Mouse (Mus musculus) embryonic fibroblast, embryonic 13.5 days (primary cell): Measurements from ENCODE around the gene Cdk6. TPM values are rescaled to one million over a fixed set of nuclear protein-coding genes. Genes with fewer than 3 reads are reported as not detected.

Experiments
- H3K27ac ChIP-seq: 2 replicates; pipeline ENCODE4 v1.5.1; 2012; ENCODE audit warnings: low read length, control low read depth, inconsistent platforms; ENCODE audit not compliant: insufficient read depth
- H3K4me1 ChIP-seq: 2 replicates; pipeline ENCODE4 v1.6.1; 2011; ENCODE audit warnings: low read length; ENCODE audit not compliant: control insufficient read depth, insufficient read depth
- H3K4me3 ChIP-seq: 2 replicates; pipeline ENCODE4 v1.5.1; 2011; ENCODE audit warnings: mild to moderate bottlenecking, control low read depth, low read length; ENCODE audit not compliant: insufficient read depth
- CTCF ChIP-seq: IDR thresholded peaks from 2 replicates; pipeline ENCODE4 v1.5.1; 2011; ENCODE audit warnings: mild to moderate bottlenecking, control low read depth, low read length, moderate library complexity, borderline replicate concordance; ENCODE audit not compliant: insufficient read depth
- POLR2A ChIP-seq: IDR thresholded peaks from 2 replicates; pipeline ENCODE4 v1.6.1; 2011; ENCODE audit warnings: low read depth, mild to moderate bottlenecking, control low read depth, low read length, moderate library complexity
- polyA plus RNA-seq: library from polyadenylated mRNA; stranded (reverse); fragments of >200 nt; gene quantifications from 2 replicates; pipeline ENCODE4 v1.2.4, GENCODE M21; 2011; ENCODE audit warnings: low read depth; ENCODE audit not compliant: missing spikeins, insufficient read length

Cdk6 gene
- polyA plus RNA-seq, 1 experiment, result 30.5 TPM

DNA sequence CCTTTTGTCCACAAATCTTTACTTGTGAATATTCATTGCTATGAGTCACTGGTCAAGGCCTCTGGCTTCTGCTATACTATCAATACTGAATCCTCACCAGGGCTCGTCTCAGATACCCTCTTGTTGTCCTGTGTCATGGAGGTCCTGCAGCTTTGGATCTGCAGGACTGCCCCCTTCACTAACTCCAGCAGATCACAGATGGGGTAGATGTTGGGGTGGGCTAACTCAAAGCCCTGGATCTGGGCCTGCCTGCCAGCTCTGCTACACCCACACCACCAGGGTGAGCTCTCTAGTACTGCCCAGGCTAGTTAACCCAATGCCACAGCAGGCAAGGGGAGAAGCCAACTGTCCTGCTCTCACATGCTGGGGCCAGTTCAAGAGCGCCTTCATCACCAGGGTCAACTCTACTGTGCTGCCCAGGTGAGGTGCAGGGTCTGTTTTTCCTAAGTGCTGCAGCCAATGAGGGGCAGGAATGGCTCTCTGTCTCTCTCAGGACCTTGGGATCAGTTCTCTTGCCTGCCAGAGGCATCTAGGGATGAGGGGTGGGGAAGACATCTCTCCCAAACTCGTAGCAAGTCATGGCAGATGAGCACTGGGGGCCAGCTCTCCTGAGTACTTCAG is 195.4 kb downstream of the Cdk6 start:
- TF ChIP-seq CTCF, result no peak
- TF ChIP-seq POLR2A, result no peak
- Histone ChIP-seq H3K27ac (no peak overlapping the region), H3K4me1 (no peaks in the 10 kb centered on the region; the same call in 1 of the 2 replicates), H3K4me3 (no peak overlapping the region)

- Histone ChIP-seq H3K4me1 (no peaks in the 10 kb centered on the region; the same call in 1 of the 2 replicates), H3K27ac (peak overlapping the region; percentile 86), H3K4me3 (no peak overlapping the region)
- no peak for TF ChIP-seq CTCF
- no peak for TF ChIP-seq POLR2A
Measured at GRCm38 (mm10) chr5:3538505-3539472, 197.5 kb downstream of the Cdk6 start.

GRCm38 (mm10) chr5:3541871-3542270 is 200.6 kb downstream of the Cdk6 start:
- no peak overlapping the region for H3K27ac ChIP-seq
- H3K4me1 ChIP-seq, result peaks cover 7% of the 10 kb centered on the region
- no peak for TF ChIP-seq CTCF
- TF ChIP-seq POLR2A, result no peak
- H3K4me3 ChIP-seq, result no peak overlapping the region

GRCm38 (mm10) chr5:3543629-3544479 is 202.6 kb downstream of the Cdk6 start, which contains the start of gene Fam133b:
TSS of gene Fam133b (plus strand) at chr5:3543833.
- peak within 1 kb of the TSS; percentile 82 for H3K4me3 ChIP-seq
- peak within 1 kb of the TSS; percentile 55 for H3K27ac ChIP-seq
- peaks cover 7% of the 10 kb centered on the region for H3K4me1 ChIP-seq
- TF ChIP-seq CTCF (peak; percentile 68; the same call in 1 of the 2 replicates), POLR2A (peak; percentile 74)

- H3K4me3 ChIP-seq, result peak overlapping the region; percentile 82
- H3K27ac ChIP-seq, result no peak overlapping the region
- TF ChIP-seq CTCF (no peak), POLR2A (no peak)
- peaks cover 7% of the 10 kb centered on the region; the same call in 1 of the 2 replicates for H3K4me1 ChIP-seq
Measured at GRCm38 (mm10) chr5:3544480-3544769, 203.1 kb downstream of the Cdk6 start.

DNA sequence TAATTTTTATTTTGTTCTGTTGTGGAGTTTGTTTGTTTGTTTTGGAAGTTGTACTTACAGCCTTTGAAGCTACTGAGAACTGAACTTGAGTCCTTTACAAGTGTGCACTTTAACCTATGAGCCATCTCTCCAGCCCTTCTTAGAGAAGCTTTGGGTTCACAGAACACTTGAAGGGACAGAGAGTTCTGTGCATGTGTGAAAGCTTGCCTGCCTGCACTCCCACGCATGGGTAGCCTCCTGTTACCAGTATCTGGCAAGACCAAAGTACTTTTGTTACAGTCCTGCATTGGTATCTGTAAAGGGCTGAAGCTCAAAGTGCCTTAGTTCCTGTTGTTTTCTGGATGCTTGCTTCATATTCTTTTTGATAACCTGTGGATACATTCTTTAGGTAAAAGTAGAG is 204.9 kb downstream of the Cdk6 start:
- no peak overlapping the region for H3K27ac ChIP-seq
- H3K4me3 ChIP-seq, result no peak overlapping the region
- H3K4me1 ChIP-seq, result peaks cover 7% of the 10 kb centered on the region; the same call in 1 of the 2 replicates
- TF ChIP-seq CTCF (no peak), POLR2A (no peak)

DNA sequence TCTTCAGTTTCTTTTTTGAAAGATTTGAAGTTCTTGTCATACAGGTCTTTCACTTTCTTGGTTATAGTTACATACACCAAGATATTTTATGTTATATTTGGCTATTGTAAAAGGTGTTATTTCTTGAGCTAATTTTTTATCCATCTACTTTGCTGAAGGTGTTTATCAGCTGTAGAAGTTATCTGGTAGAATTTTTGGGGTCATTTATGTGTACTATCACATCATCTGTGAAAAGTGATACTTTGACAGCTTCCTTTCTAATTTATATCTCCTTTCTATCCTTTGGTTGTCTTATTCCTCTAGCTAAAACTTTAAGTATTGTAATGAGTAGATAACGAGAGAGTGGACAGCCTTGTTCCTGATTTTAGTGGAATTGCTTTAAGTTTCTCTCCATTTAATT is 210.2 kb downstream of the Cdk6 start:
- Histone ChIP-seq H3K27ac (no peak overlapping the region), H3K4me1 (no peaks in the 10 kb centered on the region; the same call in 1 of the 2 replicates), H3K4me3 (no peak overlapping the region)
- TF ChIP-seq POLR2A (no peak), CTCF (no peak)

DNA sequence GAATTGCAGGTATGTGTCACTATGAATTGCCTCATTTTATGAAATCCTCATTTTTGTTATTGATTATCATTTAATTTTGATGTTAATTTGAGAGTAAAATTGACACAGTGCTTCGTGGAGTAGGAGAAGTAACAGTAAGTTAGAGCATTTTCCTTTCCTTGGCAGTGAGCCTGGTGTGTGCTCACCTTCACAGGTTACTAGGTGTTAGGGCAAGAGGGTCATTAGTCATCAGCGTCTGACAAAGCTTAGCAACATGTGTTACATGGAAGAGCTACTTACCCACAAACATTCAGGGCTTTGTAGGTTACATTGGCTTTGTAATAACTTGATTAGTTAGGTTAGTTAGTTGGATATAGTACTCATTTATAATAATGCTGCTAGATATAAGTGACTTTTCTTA is 212.9 kb downstream of the Cdk6 start:
- TF ChIP-seq CTCF, result no peak
- TF ChIP-seq POLR2A, result no peak
- H3K27ac ChIP-seq, result no peak overlapping the region
- no peaks in the 10 kb centered on the region; the same call in 1 of the 2 replicates for H3K4me1 ChIP-seq
- H3K4me3 ChIP-seq, result no peak overlapping the region

DNA sequence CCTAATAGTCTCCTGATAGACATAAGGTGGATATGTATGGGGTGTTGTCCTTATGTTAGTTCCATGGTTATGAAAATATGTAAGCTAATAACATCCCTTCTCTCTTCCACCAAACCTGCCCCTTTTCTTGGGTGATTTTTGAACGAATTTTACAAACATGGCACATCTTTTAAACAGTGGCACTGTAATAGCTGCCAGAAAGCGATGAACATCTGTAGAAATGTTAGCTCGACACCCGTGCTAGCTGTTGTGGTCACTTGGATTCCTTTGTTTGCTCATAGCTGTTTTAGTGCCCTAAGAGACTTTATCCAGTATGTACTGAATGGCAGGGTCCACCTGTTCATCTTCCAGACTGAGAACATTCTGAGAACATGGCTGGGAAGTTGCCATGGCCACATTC is 230.0 kb downstream of the Cdk6 start, which contains the start of gene 1700109H08Rik:
Gene 1700109H08Rik, plus strand, starts transcription at position 301 of the 400 bp plus-strand sequence.
- Histone ChIP-seq H3K27ac (no peak within 1 kb of the TSS), H3K4me3 (no peak within 1 kb of the TSS), H3K4me1 (no peaks in the 10 kb centered on the region)
- no peak for TF ChIP-seq CTCF
- no peak for TF ChIP-seq POLR2A
